In the genomic region with DNA sequence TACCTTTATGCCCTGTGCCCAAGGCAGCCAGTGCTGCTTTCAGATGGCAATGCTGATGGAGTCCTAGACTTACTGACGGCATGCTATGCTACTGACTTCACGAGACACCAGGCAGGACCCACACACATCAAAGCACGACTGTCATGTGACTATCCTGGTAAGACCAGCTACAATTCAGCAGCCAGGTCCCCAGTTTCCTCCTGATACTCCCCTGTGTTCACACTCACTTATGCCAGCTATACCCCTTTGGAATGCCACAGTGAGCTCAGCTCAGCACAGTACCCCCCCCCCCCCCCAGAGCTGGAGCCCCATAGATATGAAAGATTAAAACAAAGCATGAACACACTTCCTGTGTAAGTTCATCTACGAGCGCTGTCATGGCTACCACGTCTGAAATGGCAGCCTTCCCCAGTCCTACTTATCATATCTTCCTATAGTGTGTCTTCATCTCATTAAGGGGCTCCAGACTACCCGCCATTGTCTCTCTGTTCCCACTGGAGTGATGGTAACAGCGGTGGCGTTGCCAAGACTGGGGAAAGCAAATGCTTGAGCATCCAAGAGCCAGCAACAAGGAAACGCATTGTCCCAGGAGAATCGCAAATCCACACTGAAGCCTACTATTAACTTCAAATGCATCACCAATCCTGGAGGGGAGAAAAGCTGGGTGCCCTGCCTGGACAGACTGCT, we compare ENCODE assay signal across 26 mouse cellular contexts. TPM values are rescaled to one million over a fixed set of nuclear protein-coding genes. Genes with fewer than 3 reads are reported as not detected.
A peak's percentile ranks its signal among the peaks of the same experiment; 100 is the strongest.
DNase-seq lines count a peak whose midpoint lies in the region; ATAC-seq and TF ChIP-seq lines count a peak whose summit lies in the region.
"Had no signal": no experiment of that assay in that cellular context is flagged by ENCODE, and none has a peak within 500 bp of the region (broad histone marks: within the 10 kb centered on the region; RNA-seq: fewer than 3 reads in every experiment).

No protein-coding gene starts in this region.

- H3K9me3 ChIP-seq in forebrain, embryonic 11.5 days (ENCODE audit: control insufficient read depth, low read length), result no peaks in the 10 kb centered on the region
- H3K9me3 ChIP-seq in forebrain, embryonic 10.5 days, result no peaks in the 10 kb centered on the region
- no peaks in the 10 kb centered on the region for H3K9me3 ChIP-seq in hindbrain, embryonic 16.5 days (ENCODE audit: control insufficient read depth, low read length)
- no peaks in the 10 kb centered on the region for H3K9me3 ChIP-seq in hindbrain, embryonic 12.5 days (replicated peaks)
- H3K9me3 ChIP-seq in midbrain, postnatal 0 days (ENCODE audit: low read length), result no peaks in the 10 kb centered on the region
- H3K9me3 ChIP-seq in midbrain, embryonic 16.5 days (replicated peaks; ENCODE audit: control insufficient read depth, low read length, poor library complexity, severe bottlenecking), result no peaks in the 10 kb centered on the region
- no peaks in the 10 kb centered on the region for H3K9me3 ChIP-seq in neural tube, embryonic 15.5 days (replicated peaks)
- H3K9me3 ChIP-seq: embryonic facial prominence, embryonic 15.5 days; forebrain, embryonic 12.5 days; heart, embryonic 10.5 days had no signal

- no peak overlapping the region for H3K4me3 ChIP-seq in forebrain, embryonic 11.5 days (ENCODE audit: low read depth, low read length)
- no peak overlapping the region for H3K4me3 ChIP-seq in forebrain, embryonic 10.5 days
- no peak overlapping the region for H3K4me3 ChIP-seq in hindbrain, embryonic 16.5 days (ENCODE audit: low read length)
- no peak overlapping the region for H3K4me3 ChIP-seq in hindbrain, embryonic 12.5 days
- no peak overlapping the region for H3K4me3 ChIP-seq in midbrain, postnatal 0 days (ENCODE audit: low read depth, low read length)
- H3K4me3 ChIP-seq in midbrain, embryonic 16.5 days (ENCODE audit: low read depth, low read length), result no peak overlapping the region
- H3K4me3 ChIP-seq in neural tube, embryonic 15.5 days (replicated peaks), result no peak overlapping the region
- H3K4me3 ChIP-seq: embryonic facial prominence, embryonic 15.5 days; erythroblast, embryonic 14.5 days; forebrain, embryonic 12.5 days; gastrocnemius, adult 2 months; heart, embryonic 10.5 days had no signal

- H3K4me2 ChIP-seq in forebrain, embryonic 11.5 days (ENCODE audit: low read depth, low read length, severe bottlenecking), result no peak overlapping the region
- H3K4me2 ChIP-seq in hindbrain, embryonic 16.5 days (ENCODE audit: low read length), result no peak overlapping the region
- H3K4me2 ChIP-seq in hindbrain, embryonic 12.5 days (replicated peaks), result no peak overlapping the region
- H3K4me2 ChIP-seq in midbrain, postnatal 0 days (ENCODE audit: low read depth, low read length, poor library complexity, severe bottlenecking), result no peak overlapping the region
- no peak overlapping the region for H3K4me2 ChIP-seq in midbrain, embryonic 16.5 days (ENCODE audit: low read length)
- no peak overlapping the region for H3K4me2 ChIP-seq in neural tube, embryonic 15.5 days
- H3K4me2 ChIP-seq: embryonic facial prominence, embryonic 15.5 days; forebrain, embryonic 12.5 days had no signal

- H3K27ac ChIP-seq in forebrain, embryonic 11.5 days (ENCODE audit: low read depth, low read length), result no peak overlapping the region
- no peak overlapping the region for H3K27ac ChIP-seq in forebrain, embryonic 10.5 days
- no peak overlapping the region for H3K27ac ChIP-seq in hindbrain, embryonic 16.5 days (ENCODE audit: low read depth, low read length)
- H3K27ac ChIP-seq in hindbrain, embryonic 12.5 days, result no peak overlapping the region
- no peak overlapping the region for H3K27ac ChIP-seq in midbrain, postnatal 0 days (ENCODE audit: low read depth, low read length)
- no peak overlapping the region for H3K27ac ChIP-seq in midbrain, embryonic 16.5 days (ENCODE audit: low read length)
- H3K27ac ChIP-seq in neural tube, embryonic 15.5 days (replicated peaks), result no peak overlapping the region
- H3K27ac ChIP-seq: embryonic facial prominence, embryonic 15.5 days; forebrain, embryonic 12.5 days; gastrocnemius, adult 2 months; heart, embryonic 10.5 days had no signal

- H3K27me3 ChIP-seq in forebrain, embryonic 11.5 days (ENCODE audit: control insufficient read depth, insufficient read depth, low read length), result no peaks in the 10 kb centered on the region
- no peaks in the 10 kb centered on the region for H3K27me3 ChIP-seq in forebrain, embryonic 10.5 days (ENCODE audit: poor library complexity, severe bottlenecking)
- no peaks in the 10 kb centered on the region for H3K27me3 ChIP-seq in hindbrain, embryonic 16.5 days (replicated peaks; ENCODE audit: control insufficient read depth, insufficient read depth, low read length)
- no peaks in the 10 kb centered on the region for H3K27me3 ChIP-seq in hindbrain, embryonic 12.5 days
- no peaks in the 10 kb centered on the region for H3K27me3 ChIP-seq in midbrain, postnatal 0 days (ENCODE audit: insufficient read depth, low read length)
- H3K27me3 ChIP-seq in midbrain, embryonic 16.5 days (ENCODE audit: control insufficient read depth, insufficient read depth, low read depth, low read length), result no peaks in the 10 kb centered on the region
- no peaks in the 10 kb centered on the region for H3K27me3 ChIP-seq in neural tube, embryonic 15.5 days (replicated peaks)
- H3K27me3 ChIP-seq: embryonic facial prominence, embryonic 15.5 days; forebrain, embryonic 12.5 days had no signal

- no peaks in the 10 kb centered on the region for H3K36me3 ChIP-seq in forebrain, embryonic 11.5 days (ENCODE audit: control insufficient read depth, insufficient read depth, low read length)
- no peaks in the 10 kb centered on the region for H3K36me3 ChIP-seq in forebrain, embryonic 10.5 days (replicated peaks)
- H3K36me3 ChIP-seq in hindbrain, embryonic 16.5 days (ENCODE audit: control insufficient read depth, insufficient read depth, low read length), result no peaks in the 10 kb centered on the region
- H3K36me3 ChIP-seq in hindbrain, embryonic 12.5 days, result no peaks in the 10 kb centered on the region
- no peaks in the 10 kb centered on the region for H3K36me3 ChIP-seq in midbrain, postnatal 0 days (ENCODE audit: insufficient read depth, low read length)
- no peaks in the 10 kb centered on the region for H3K36me3 ChIP-seq in midbrain, embryonic 16.5 days (ENCODE audit: control insufficient read depth, insufficient read depth, low read length)
- no peaks in the 10 kb centered on the region for H3K36me3 ChIP-seq in neural tube, embryonic 15.5 days
- H3K36me3 ChIP-seq: embryonic facial prominence, embryonic 15.5 days; forebrain, embryonic 12.5 days; heart, embryonic 10.5 days had no signal

- H3K9ac ChIP-seq in forebrain, embryonic 11.5 days (ENCODE audit: low read length), result no peak overlapping the region
- no peak overlapping the region for H3K9ac ChIP-seq in hindbrain, embryonic 16.5 days (ENCODE audit: low read depth, low read length)
- H3K9ac ChIP-seq in hindbrain, embryonic 12.5 days, result no peak overlapping the region
- no peak overlapping the region for H3K9ac ChIP-seq in midbrain, postnatal 0 days (replicated peaks; ENCODE audit: low read length, poor library complexity, severe bottlenecking)
- H3K9ac ChIP-seq in midbrain, embryonic 16.5 days (ENCODE audit: low read depth, low read length), result no peak overlapping the region
- no peak overlapping the region for H3K9ac ChIP-seq in neural tube, embryonic 15.5 days (replicated peaks)
- H3K9ac ChIP-seq: embryonic facial prominence, embryonic 15.5 days; forebrain, embryonic 12.5 days had no signal

- ATAC-seq in forebrain, embryonic 11.5 days (replicated peaks; ENCODE audit: low FRiP score), result no peak
- peak; percentile 79 for ATAC-seq in hindbrain, embryonic 16.5 days
- no peak for ATAC-seq in hindbrain, embryonic 12.5 days (ENCODE audit: low FRiP score)
- ATAC-seq in midbrain, postnatal 0 days (ENCODE audit: low FRiP score), result peak; percentile 47; the same call in 1 of the 2 replicates
- no peak for ATAC-seq in midbrain, embryonic 16.5 days
- peak; percentile 55; the same call in 1 of the 2 replicates for ATAC-seq in neural tube, embryonic 15.5 days (ENCODE audit: low FRiP score)
- ATAC-seq: intestine, embryonic 16.5 days had no signal

- TF ChIP-seq CTCF in midbrain, postnatal 0 days (IDR thresholded peaks at IDR 0.05), result no peak

- H3K4me1 ChIP-seq in forebrain, embryonic 11.5 days (replicated peaks; ENCODE audit: control insufficient read depth, insufficient read depth, low read length), result no peaks in the 10 kb centered on the region
- peaks cover 9% of the 10 kb centered on the region for H3K4me1 ChIP-seq in forebrain, embryonic 10.5 days
- H3K4me1 ChIP-seq in hindbrain, embryonic 16.5 days (ENCODE audit: control insufficient read depth, insufficient read depth, low read depth, low read length), result peaks cover 3% of the 10 kb centered on the region; the same call in 1 of the 2 replicates
- 0 out of 2 replicates have a peak, but pooled peaks cover 5% of the 10 kb centered on the region for H3K4me1 ChIP-seq in hindbrain, embryonic 12.5 days
- no peaks in the 10 kb centered on the region for H3K4me1 ChIP-seq in midbrain, postnatal 0 days (ENCODE audit: insufficient read depth, low read length)
- H3K4me1 ChIP-seq in midbrain, embryonic 16.5 days (ENCODE audit: control insufficient read depth, insufficient read depth, low read length), result no peaks in the 10 kb centered on the region
- peaks cover 5% of the 10 kb centered on the region for H3K4me1 ChIP-seq in neural tube, embryonic 15.5 days

- DNase-seq in forebrain, embryonic 11.5 days (ENCODE audit: low spot score), result peak; percentile 27
- no peak for DNase-seq in forebrain, embryonic 10.5 days (ENCODE audit: extremely low spot score, low spot score)
- DNase-seq in midbrain, postnatal 0 days (ENCODE audit: low spot score), result peak; percentile 72
- DNase-seq in ovary, adult 18-20 months (ENCODE audit: low spot score), result no peak
- DNase-seq: adrenal gland, adult 2 months; adrenal gland, postnatal 36 days; cerebellum, adult 11 months; cerebellum, adult 8-10 months; cerebellum, postnatal 14 days; embryo, embryonic 11 days; gastrocnemius, adult 2 months; gastrocnemius, postnatal 36 days; heart, adult 18-20 months; heart, postnatal 10 days had no signal

- WGBS in forebrain, embryonic 11.5 days, result 89% methylated on average over 11 of the region's 11 CpGs
- 85% methylated on average over 11 of the region's 11 CpGs for WGBS in forebrain, embryonic 10.5 days
- 61% methylated on average over 11 of the region's 11 CpGs for WGBS in hindbrain, embryonic 16.5 days
- WGBS in hindbrain, embryonic 12.5 days, result 83% methylated on average over 11 of the region's 11 CpGs
- WGBS in midbrain, postnatal 0 days, result 73% methylated on average over 11 of the region's 11 CpGs
- 72% methylated on average over 11 of the region's 11 CpGs for WGBS in midbrain, embryonic 16.5 days
- 62% methylated on average over 11 of the region's 11 CpGs for WGBS in neural tube, embryonic 15.5 days

RNA-seq across cellular contexts. Expression of gene Myrfl, which starts 43.4 kb away (rescaled TPM):
- 0.08 and 0.17 TPM in 2 replicates for polyA plus RNA-seq in forebrain, embryonic 11.5 days (2014; fragmentation: Nextera tagmentation; extraction: Ambion mirVana)
- polyA plus RNA-seq in forebrain, embryonic 10.5 days (2016; fragmentation: Nextera tagmentation; extraction: Ambion mirVana), result 0.07 TPM in 1 of 2 replicates, not detected in the other
- 0.11 and 0.15 TPM in 2 replicates for polyA plus RNA-seq in hindbrain, embryonic 16.5 days (2015; fragmentation: Nextera tagmentation; extraction: Ambion mirVana)
- 0.17 TPM in 1 of 2 replicates, not detected in the other for polyA plus RNA-seq in hindbrain, embryonic 12.5 days (2016; fragmentation: Nextera tagmentation; extraction: Ambion mirVana)
- 0.11 TPM in 1 of 2 replicates, not detected in the other for total RNA-seq in midbrain, postnatal 0 days (2014; rRNA removed)
- 0.09 TPM in 2 replicates for polyA plus RNA-seq in midbrain, postnatal 0 days (2015; fragmentation: Nextera tagmentation; extraction: Ambion mirVana)
- 0.08 and 0.15 TPM in 2 replicates for polyA plus RNA-seq in midbrain, embryonic 16.5 days (2015; fragmentation: Nextera tagmentation; extraction: Ambion mirVana)
- polyA plus RNA-seq in neural tube, embryonic 15.5 days (2015; fragmentation: Nextera tagmentation; extraction: Ambion mirVana), result 0.27 TPM in 1 of 2 replicates, not detected in the other
- total RNA-seq: common myeloid progenitor, adult 5-6 weeks; hematopoietic stem cell, adult 5-6 weeks had no signal
- polyA plus RNA-seq: C2C12; erythroblast, embryonic 14.5 days had no signal

Comparison
In these comparisons a context has a peak if more than half of its experiments do, and no peak if none do; other contexts are left out.
1. ATAC-seq: peak in hindbrain, embryonic 16.5 days (single experiment), midbrain, postnatal 0 days (single experiment) and neural tube, embryonic 15.5 days (single experiment); none in forebrain, embryonic 11.5 days (single experiment), hindbrain, embryonic 12.5 days (single experiment) and midbrain, embryonic 16.5 days (single experiment).
2. DNase-seq: peak in forebrain, embryonic 11.5 days (single experiment) and midbrain, postnatal 0 days (single experiment); none in forebrain, embryonic 10.5 days (single experiment) and ovary, adult 18-20 months (single experiment).